10 mouse cellular contexts compared by ENCODE assay signal in genomic region chr2:131902867-131903266, GRCm38 (mm10). TPM values are rescaled to one million over a fixed set of nuclear protein-coding genes. Genes with fewer than 3 reads are reported as not detected.
DNase-seq lines count a peak whose midpoint lies in the region; ATAC-seq lines count a peak whose summit lies in the region.
"Had no signal": no experiment of that assay in that cellular context is flagged by ENCODE, and none has a peak within 500 bp of the region (broad histone marks: within the 10 kb centered on the region; RNA-seq: fewer than 3 reads in every experiment).

No protein-coding gene starts in this region.

- 20% methylated on average over 8 of the region's 8 CpGs for WGBS in stomach, embryonic 16.5 days

- intact Hi-C loops in left cerebral cortex, postnatal 4 days (cut with DNase I): no loop called here

- H3K4me1 ChIP-seq in stomach, embryonic 16.5 days (ENCODE audit: control insufficient read depth, insufficient read depth, low read length): 0 out of 2 replicates have a peak, but pooled peaks cover 2% of the 10 kb centered on the region

- H3K4me3 ChIP-seq in stomach, embryonic 16.5 days (replicated peaks; ENCODE audit: low read length): no peak overlapping the region

- peak overlapping the region; percentile 81 for H3K27ac ChIP-seq in stomach, embryonic 16.5 days (ENCODE audit: low read length)
- H3K27ac ChIP-seq: liver, embryonic 14.5 days had no signal

- H3K4me2 ChIP-seq in stomach, embryonic 16.5 days (ENCODE audit: low read depth, low read length): no peak overlapping the region

- no peaks in the 10 kb centered on the region for H3K27me3 ChIP-seq in stomach, embryonic 16.5 days (ENCODE audit: control insufficient read depth, insufficient read depth, low read length)

- peak; percentile 35 for DNase-seq in urinary bladder, postnatal 25 days (ENCODE audit: low spot score)
- DNase-seq in urinary bladder, postnatal 10 days (ENCODE audit: low spot score): no peak
- DNase-seq in gastrocnemius, adult 8-10 months (ENCODE audit: low spot score in 2 of 2): peak; percentile 59 to 66
- DNase-seq in spleen, adult 12 weeks (ENCODE audit: low spot score): no peak
- no peak for DNase-seq in left cerebral cortex, postnatal 4 days

- no peaks in the 10 kb centered on the region for H3K9me3 ChIP-seq in stomach, embryonic 16.5 days (replicated peaks; ENCODE audit: control insufficient read depth, low read length)

- peak; percentile 79 for ATAC-seq in inflammation-experienced regulatory T-cells, adult 6 months
- ATAC-seq in stomach, embryonic 16.5 days (ENCODE audit: insufficient read depth, low FRiP score): peak; percentile 93
- no peak for ATAC-seq in erythroblast, adult 5-6 weeks (replicated peaks; ENCODE audit: low FRiP score, poor library complexity, severe bottlenecking)

- peak overlapping the region; percentile 28; the same call in 1 of the 2 replicates for H3K9ac ChIP-seq in stomach, embryonic 16.5 days (ENCODE audit: low read length)
- H3K9ac ChIP-seq: liver, embryonic 14.5 days had no signal

- H3K36me3 ChIP-seq in stomach, embryonic 16.5 days (ENCODE audit: control insufficient read depth, insufficient read depth, low read length): no peaks in the 10 kb centered on the region

RNA-seq across cellular contexts. Expression of gene Prnp, which starts 6.9 kb away (rescaled TPM):
- total RNA-seq in gastrocnemius, adult 8-10 months (2022): 100 to 1,000 TPM in 2 of 4 experiments, 10 to 100 TPM in 2; 99.4 to 117 (median 102) TPM
- polyA plus RNA-seq in inflammation-experienced regulatory T-cells, adult 6 months (2017; shearing (Covaris generic)): 10 to 100 TPM in 2 of 3 experiments, 1 to 10 TPM in 1; 5.1 to 16.4 (median 15.9) TPM
- polyA plus RNA-seq in stomach, embryonic 16.5 days (2015; fragmentation: Nextera tagmentation; extraction: Ambion mirVana): 70.4 and 73.5 TPM in 2 replicates
- 80.3 and 84.9 TPM in 2 replicates for total RNA-seq in erythroblast, adult 5-6 weeks (2015; ENCODE audit: low replicate concordance)
- total RNA-seq in erythroblast, adult 5-6 weeks (2017; ENCODE audit: low replicate concordance): 147 and 159 TPM in 2 replicates
- total RNA-seq in left cerebral cortex, postnatal 4 days (2021): 100 to 1,000 TPM; 227 to 254 TPM

RNA-seq across cellular contexts. Expression of gene Prn, which starts 6.9 kb away (rescaled TPM):
- total RNA-seq in gastrocnemius, adult 8-10 months (2022): not detected
- not detected for polyA plus RNA-seq in inflammation-experienced regulatory T-cells, adult 6 months (2017; shearing (Covaris generic))
- 0.37 TPM in 1 of 2 replicates, not detected in the other for polyA plus RNA-seq in stomach, embryonic 16.5 days (2015; fragmentation: Nextera tagmentation; extraction: Ambion mirVana)
- total RNA-seq in erythroblast, adult 5-6 weeks (2015; ENCODE audit: low replicate concordance): not detected in 2 replicates
- not detected in 2 replicates for total RNA-seq in erythroblast, adult 5-6 weeks (2017; ENCODE audit: low replicate concordance)
- 1 to 10 TPM in 1 of 2 experiments, not detected in 1; 1.1 TPM for total RNA-seq in left cerebral cortex, postnatal 4 days (2021)
- polyA plus RNA-seq: cortical plate, adult 2 months; liver, embryonic 14.5 days had no signal

RNA-seq across cellular contexts. Expression of gene Erv3, which starts 43.3 kb away (rescaled TPM):
- not detected for total RNA-seq in gastrocnemius, adult 8-10 months (2022)
- not detected for polyA plus RNA-seq in inflammation-experienced regulatory T-cells, adult 6 months (2017; shearing (Covaris generic))
- polyA plus RNA-seq in stomach, embryonic 16.5 days (2015; fragmentation: Nextera tagmentation; extraction: Ambion mirVana): not detected in 2 replicates
- not detected in 2 replicates for total RNA-seq in erythroblast, adult 5-6 weeks (2015; ENCODE audit: low replicate concordance)
- not detected in 2 replicates for total RNA-seq in erythroblast, adult 5-6 weeks (2017; ENCODE audit: low replicate concordance)
- not detected for total RNA-seq in left cerebral cortex, postnatal 4 days (2021)

RNA-seq across cellular contexts. Expression of gene Prnd, which starts 47.8 kb away (rescaled TPM):
- total RNA-seq in gastrocnemius, adult 8-10 months (2022): under 1 TPM in 2 of 4 experiments, not detected in 2; 0.10 to 0.40 TPM
- polyA plus RNA-seq in inflammation-experienced regulatory T-cells, adult 6 months (2017; shearing (Covaris generic)): under 1 TPM in 1 of 3 experiments, not detected in 2; 0.30 TPM
- polyA plus RNA-seq in stomach, embryonic 16.5 days (2015; fragmentation: Nextera tagmentation; extraction: Ambion mirVana): 39.3 and 44.0 TPM in 2 replicates
- not detected in 2 replicates for total RNA-seq in erythroblast, adult 5-6 weeks (2015; ENCODE audit: low replicate concordance)
- total RNA-seq in erythroblast, adult 5-6 weeks (2017; ENCODE audit: low replicate concordance): not detected in 2 replicates
- total RNA-seq in left cerebral cortex, postnatal 4 days (2021): 10 to 100 TPM in 1 of 2 experiments, 1 to 10 TPM in 1; 8.1 to 10.0 TPM

Comparison
In these comparisons a context has a peak if more than half of its experiments do, and no peak if none do; other contexts are left out.
1. DNase-seq: peak in urinary bladder, postnatal 25 days (single experiment) and gastrocnemius, adult 8-10 months (2 of 2); none in urinary bladder, postnatal 10 days (single experiment), spleen, adult 12 weeks (single experiment) and left cerebral cortex, postnatal 4 days (single experiment).